Mouse (Mus musculus) cerebellum, postnatal 36 days (tissue): ENCODE measurements around the gene Pwwp2b.

Experiments
- DNase-seq, 2 experiments: peaks; one replicate each; pipeline ENCODE4 v3.0.0; 2021 to 2022; ENCODE audit warnings: mixed read lengths in 2 of 2

Pwwp2b gene

GRCm38 (mm10) chr7:139302314-139302713, 54.0 kb downstream of the Pwwp2b start:
- DNase-seq: no peak

GRCm38 (mm10) chr7:139303280-139304011, 55.2 kb downstream of the Pwwp2b start:
- DNase-seq: peak; percentile 93 to 96

- DNase-seq: no peak
These were observed 56.0 kb downstream of the Pwwp2b start for GRCm38 (mm10) chr7:139304322-139304721.

GRCm38 (mm10) chr7:139307056-139307455, 58.8 kb downstream of the Pwwp2b start:
- no peak for DNase-seq

GRCm38 (mm10) chr7:139308140-139308895, 60.0 kb downstream of the Pwwp2b start:
- DNase-seq: peak; percentile 58 to 69

GRCm38 (mm10) chr7:139309106-139309505, 60.8 kb downstream of the Pwwp2b start:
- DNase-seq: no peak

- DNase-seq: no peak
These were observed 62.2 kb downstream of the Pwwp2b start for GRCm38 (mm10) chr7:139310487-139310951.

GRCm38 (mm10) chr7:139312686-139313085, 64.4 kb downstream of the Pwwp2b start:
- peak; percentile 42 to 45 for DNase-seq

- no peak for DNase-seq
These were observed 65.1 kb downstream of the Pwwp2b start for GRCm38 (mm10) chr7:139313413-139313812.

- DNase-seq: no peak
These were observed 66.4 kb downstream of the Pwwp2b start for GRCm38 (mm10) chr7:139314716-139315115.

GRCm38 (mm10) chr7:139319006-139319411, 70.7 kb downstream of the Pwwp2b start:
- DNase-seq: no peak
